Mouse (Mus musculus) thymus, adult 2 months (tissue): ENCODE data around the gene Ccdc42.

Source experiments
- CTCF ChIP-seq: fragments of 200-500 bp; IDR thresholded peaks from 2 replicates; pipeline ENCODE4 v1.5.1; 2012; ENCODE audit warnings: mild to moderate bottlenecking, control low read depth, low read length, moderate library complexity, borderline replicate concordance; ENCODE audit not compliant: control insufficient read depth, poor library complexity, insufficient read depth; ENCODE audit errors: extremely low read depth
- POLR2A ChIP-seq: fragments of 200-500 bp; IDR thresholded peaks from 2 replicates; pipeline ENCODE4 v1.6.1; 2012; ENCODE audit warnings: mild to moderate bottlenecking, low read length, control low read depth, moderate library complexity; ENCODE audit not compliant: control insufficient read depth, poor library complexity, insufficient read depth; ENCODE audit errors: extremely low read depth

- TF ChIP-seq POLR2A (no peak), CTCF (no peak)
Observed at GRCm38 (mm10) chr11:68550358-68550757, 36.5 kb upstream of the Ccdc42 start.
